Mouse (Mus musculus) midbrain, embryonic 16.5 days (tissue): ENCODE results near the gene Ybx2. TPM values are rescaled to one million over a fixed set of nuclear protein-coding genes. Genes with fewer than 3 reads are reported as not detected.

Experiments
- ATAC-seq: fragments of 200-750 bp; cut with Nextera tagmentation; 2 replicates; pipeline ENCODE4 v1.8.0; 2017; ENCODE audit warnings: moderate TSS enrichment
- H3K27ac ChIP-seq: fragments of 300-500 bp; sonication (generic); 2 replicates; pipeline ENCODE4 v1.5.1; 2014; ENCODE audit warnings: mild to moderate bottlenecking, low read length, mixed read lengths
- H3K27me3 ChIP-seq: fragments of 300-500 bp; sonication (generic); 2 replicates; pipeline ENCODE4 v1.6.1; 2014; ENCODE audit warnings: low read depth, low read length, mixed read lengths; ENCODE audit not compliant: control insufficient read depth, insufficient read depth
- H3K36me3 ChIP-seq: fragments of 300-500 bp; sonication (generic); 2 replicates; pipeline ENCODE4 v1.6.1; 2014; ENCODE audit warnings: mild to moderate bottlenecking, low read length, moderate library complexity, mixed read lengths; ENCODE audit not compliant: control insufficient read depth, insufficient read depth
- H3K4me1 ChIP-seq: fragments of 300-500 bp; sonication (generic); 2 replicates; pipeline ENCODE4 v1.6.1; 2014; ENCODE audit warnings: mild to moderate bottlenecking, low read length, mixed read lengths; ENCODE audit not compliant: control insufficient read depth, insufficient read depth
- H3K4me2 ChIP-seq: fragments of 300-500 bp; sonication (generic); 2 replicates; pipeline ENCODE4 v1.6.1; 2014; ENCODE audit warnings: mild to moderate bottlenecking, low read length, mixed read lengths
- H3K4me3 ChIP-seq: fragments of 300-500 bp; sonication (generic); 2 replicates; pipeline ENCODE4 v1.5.1; 2014; ENCODE audit warnings: low read depth, mild to moderate bottlenecking, low read length, moderate library complexity, mixed read lengths
- H3K9ac ChIP-seq: fragments of 300-500 bp; sonication (generic); 2 replicates; pipeline ENCODE4 v1.6.1; 2014; ENCODE audit warnings: low read depth, low read length, mixed read lengths
- H3K9me3 ChIP-seq: fragments of 300-500 bp; sonication (generic); replicated peaks from 2 replicates; pipeline ENCODE4 v1.6.1; 2014; ENCODE audit warnings: mild to moderate bottlenecking, low read length, mixed read lengths; ENCODE audit not compliant: control insufficient read depth, poor library complexity, severe bottlenecking
- WGBS: fragments of 180-500 bp; shearing (Covaris S2); extraction: QIAGEN DNeasy Blood & Tissue Kit; methylation state at CpG from one replicate; pipeline ENCODE4 v1.1.7; 2014; 5-methylcytosine and 5-hydroxymethylcytosine counted together
- polyA plus RNA-seq: library from polyadenylated mRNA; unstranded; fragments of >200 nt; fragmentation: Nextera tagmentation; extraction: Ambion mirVana; gene quantifications from 2 replicates; pipeline ENCODE4 v1.2.1, GENCODE M21; 2015

Gene Ybx2
- polyA plus RNA-seq, 1 experiment from 2014 or later: 7.2 TPM

DNA sequence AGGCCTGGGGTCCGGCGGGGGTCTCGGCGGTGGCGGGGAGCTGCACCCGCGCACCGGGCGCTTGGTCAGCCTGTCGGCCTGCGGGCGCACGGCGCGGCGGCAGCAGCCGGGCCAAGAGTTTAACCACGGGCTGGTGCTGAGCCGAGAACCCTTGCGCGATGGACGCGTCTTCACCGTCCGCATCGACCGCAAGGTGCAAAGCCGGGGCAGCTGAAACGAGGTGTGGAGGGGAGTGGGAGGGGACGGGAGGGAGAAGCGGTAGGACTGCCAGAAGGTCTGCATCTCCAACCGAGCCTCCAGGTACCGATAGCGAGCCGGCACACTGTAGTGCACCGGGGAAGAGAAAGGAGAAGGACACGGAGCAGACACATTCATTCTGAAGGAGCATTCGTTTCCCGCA, 33.6 kb upstream of the Ybx2 start:
- H3K27me3 ChIP-seq: no peaks in the 10 kb centered on the region
- ATAC-seq: no peak
- peaks cover 22% of the 10 kb centered on the region for H3K4me1 ChIP-seq
- H3K36me3 ChIP-seq: peaks cover 19% of the 10 kb centered on the region
- peak overlapping the region; percentile 97 for H3K9ac ChIP-seq
- WGBS: under 1% methylated on average over 39 of the region's 39 CpGs
- peak overlapping the region; percentile 97 for H3K27ac ChIP-seq
- H3K4me3 ChIP-seq: peak overlapping the region; percentile 74
- H3K4me2 ChIP-seq: peak overlapping the region; percentile 84
- H3K9me3 ChIP-seq: no peaks in the 10 kb centered on the region

DNA sequence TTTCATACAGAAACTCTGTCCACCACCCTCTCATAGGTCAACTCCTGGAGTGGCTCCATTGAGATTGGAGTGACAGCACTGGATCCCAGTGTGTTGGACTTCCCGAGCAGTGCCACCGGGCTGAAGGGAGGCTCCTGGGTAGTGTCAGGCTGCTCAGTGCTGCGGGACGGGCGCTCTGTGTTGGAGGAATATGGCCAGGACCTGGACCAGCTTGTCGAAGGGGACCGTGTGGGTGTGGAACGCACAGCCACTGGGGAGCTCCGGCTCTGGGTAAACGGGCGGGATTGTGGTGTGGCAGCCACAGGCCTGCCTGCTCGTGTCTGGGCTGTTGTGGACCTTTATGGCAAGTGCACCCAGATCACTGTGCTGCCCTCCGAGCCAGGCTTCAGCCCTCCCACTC, 32.6 kb upstream of the Ybx2 start:
- Histone ChIP-seq H3K27me3 (no peaks in the 10 kb centered on the region), H3K9me3 (no peaks in the 10 kb centered on the region), H3K4me2 (peak overlapping the region; percentile 84), H3K4me1 (peaks cover 22% of the 10 kb centered on the region), H3K4me3 (0 out of 2 replicates have a peak overlapping the region, but pooled peaks have one; percentile 74), H3K36me3 (peaks cover 28% of the 10 kb centered on the region), H3K9ac (peak overlapping the region; percentile 97; the same call in 1 of the 2 replicates), H3K27ac (no peak overlapping the region)
- 91% methylated on average over 13 of the region's 13 CpGs for WGBS
- no peak for ATAC-seq

DNA sequence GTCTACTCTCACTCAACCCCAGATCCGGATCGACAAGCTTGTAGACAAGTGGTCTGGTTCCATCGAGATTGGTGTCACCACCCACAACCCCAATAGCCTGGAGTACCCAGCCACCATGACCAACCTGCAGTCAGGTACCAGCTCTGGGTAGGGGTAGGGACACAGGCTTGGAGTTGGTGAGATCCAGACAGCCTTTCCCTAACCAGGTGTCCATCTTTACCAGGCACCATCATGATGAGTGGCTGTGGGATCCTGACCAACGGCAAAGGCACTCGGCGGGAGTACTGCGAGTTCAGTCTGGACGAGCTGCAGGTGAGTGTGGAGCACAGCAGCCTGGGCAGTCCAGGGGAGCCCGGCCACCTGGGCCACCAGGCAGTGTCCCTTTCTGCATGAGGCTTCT, 31.3 kb upstream of the Ybx2 start:
- H3K36me3 ChIP-seq: peaks cover 37% of the 10 kb centered on the region

DNA sequence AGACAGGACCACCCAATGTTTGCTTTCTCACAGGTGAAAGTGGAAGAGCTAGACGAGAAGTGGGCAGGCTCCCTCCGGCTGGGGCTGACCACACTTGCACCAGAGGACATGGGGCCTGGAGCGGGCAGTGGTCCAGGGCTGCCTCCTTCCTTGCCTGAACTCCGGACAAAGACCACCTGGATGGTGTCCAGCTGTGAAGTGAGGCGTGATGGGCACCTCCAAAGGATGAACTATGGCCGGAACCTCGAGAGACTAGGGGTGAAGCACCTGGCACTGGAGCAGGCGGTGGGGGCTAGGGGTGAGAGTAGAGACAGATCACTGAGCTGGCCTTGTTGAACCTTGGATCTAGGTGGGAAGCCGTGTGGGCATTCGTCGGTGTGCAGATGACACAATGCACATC, 27.0 kb upstream of the Ybx2 start:
- no peak overlapping the region for H3K4me3 ChIP-seq
- H3K27me3 ChIP-seq: no peaks in the 10 kb centered on the region
- no peak overlapping the region for H3K4me2 ChIP-seq
- H3K36me3 ChIP-seq: peaks cover 58% of the 10 kb centered on the region
- H3K27ac ChIP-seq: no peak overlapping the region
- no peak overlapping the region for H3K9ac ChIP-seq
- H3K4me1 ChIP-seq: peaks cover 6% of the 10 kb centered on the region
- H3K9me3 ChIP-seq: no peaks in the 10 kb centered on the region
- ATAC-seq: no peak
- 92% methylated on average over 11 of the region's 11 CpGs for WGBS

More for the DNA sequence above, 31.3 kb upstream of the Ybx2 start:
- Histone ChIP-seq H3K4me2 (no peak overlapping the region), H3K9ac (no peak overlapping the region), H3K9me3 (no peaks in the 10 kb centered on the region), H3K4me1 (peaks cover 18% of the 10 kb centered on the region), H3K4me3 (no peak overlapping the region), H3K27ac (no peak overlapping the region), H3K27me3 (no peaks in the 10 kb centered on the region)
- WGBS: 97% methylated on average over 9 of the region's 9 CpGs
- ATAC-seq: no peak

DNA sequence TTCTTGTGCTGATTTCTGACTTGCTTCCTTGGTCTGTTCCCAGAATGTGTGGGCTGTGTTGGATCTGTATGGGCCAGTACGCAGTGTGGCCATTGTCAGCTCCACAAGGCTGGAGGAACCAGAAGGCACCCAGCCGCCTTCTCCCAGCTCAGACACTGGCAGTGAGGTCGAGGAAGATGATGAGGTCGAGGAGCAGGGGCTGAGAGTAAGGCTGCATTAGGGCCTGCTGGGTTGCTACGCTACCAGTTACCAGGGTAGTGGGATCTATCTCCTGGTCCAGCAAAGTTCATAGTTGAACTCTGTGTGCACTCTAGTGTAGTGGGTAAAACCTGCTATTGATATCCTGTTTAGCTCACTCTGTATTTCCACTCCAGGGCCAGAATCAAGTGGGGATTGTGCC, 26.4 kb upstream of the Ybx2 start:
- Histone ChIP-seq H3K9me3 (no peaks in the 10 kb centered on the region), H3K9ac (no peak overlapping the region), H3K4me2 (no peak overlapping the region), H3K27ac (no peak overlapping the region), H3K4me1 (peaks cover 7% of the 10 kb centered on the region), H3K27me3 (no peaks in the 10 kb centered on the region), H3K4me3 (no peak overlapping the region), H3K36me3 (peaks cover 58% of the 10 kb centered on the region)
- WGBS: 85% methylated on average over 5 of the region's 5 CpGs
- ATAC-seq: no peak

DNA sequence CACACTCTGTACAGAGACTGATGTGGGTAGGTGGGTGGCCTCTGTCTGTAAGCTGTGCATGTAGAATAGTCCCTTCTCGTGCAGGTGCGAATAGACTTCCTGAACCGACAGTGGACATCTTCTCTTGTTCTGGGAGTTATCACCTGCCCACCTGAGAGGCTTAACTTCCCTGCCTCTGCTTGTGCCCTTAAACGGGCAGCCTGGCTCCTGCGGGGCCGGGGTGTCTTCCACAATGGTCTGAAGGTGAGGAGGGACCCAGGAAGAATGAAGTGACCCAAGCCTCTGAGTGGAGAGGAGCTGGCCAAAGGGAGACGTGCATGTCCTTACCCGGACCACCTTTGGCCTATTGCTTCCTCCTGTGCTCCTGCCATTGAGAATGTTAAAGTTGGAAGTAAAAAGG, 25.4 kb upstream of the Ybx2 start:
- WGBS: 94% methylated on average over 8 of the region's 8 CpGs
- Histone ChIP-seq H3K36me3 (peaks cover 53% of the 10 kb centered on the region), H3K27me3 (no peaks in the 10 kb centered on the region), H3K4me2 (no peak overlapping the region), H3K9ac (no peak overlapping the region), H3K4me1 (peaks cover 16% of the 10 kb centered on the region), H3K27ac (no peak overlapping the region), H3K4me3 (no peak overlapping the region), H3K9me3 (no peaks in the 10 kb centered on the region)
- no peak for ATAC-seq

DNA sequence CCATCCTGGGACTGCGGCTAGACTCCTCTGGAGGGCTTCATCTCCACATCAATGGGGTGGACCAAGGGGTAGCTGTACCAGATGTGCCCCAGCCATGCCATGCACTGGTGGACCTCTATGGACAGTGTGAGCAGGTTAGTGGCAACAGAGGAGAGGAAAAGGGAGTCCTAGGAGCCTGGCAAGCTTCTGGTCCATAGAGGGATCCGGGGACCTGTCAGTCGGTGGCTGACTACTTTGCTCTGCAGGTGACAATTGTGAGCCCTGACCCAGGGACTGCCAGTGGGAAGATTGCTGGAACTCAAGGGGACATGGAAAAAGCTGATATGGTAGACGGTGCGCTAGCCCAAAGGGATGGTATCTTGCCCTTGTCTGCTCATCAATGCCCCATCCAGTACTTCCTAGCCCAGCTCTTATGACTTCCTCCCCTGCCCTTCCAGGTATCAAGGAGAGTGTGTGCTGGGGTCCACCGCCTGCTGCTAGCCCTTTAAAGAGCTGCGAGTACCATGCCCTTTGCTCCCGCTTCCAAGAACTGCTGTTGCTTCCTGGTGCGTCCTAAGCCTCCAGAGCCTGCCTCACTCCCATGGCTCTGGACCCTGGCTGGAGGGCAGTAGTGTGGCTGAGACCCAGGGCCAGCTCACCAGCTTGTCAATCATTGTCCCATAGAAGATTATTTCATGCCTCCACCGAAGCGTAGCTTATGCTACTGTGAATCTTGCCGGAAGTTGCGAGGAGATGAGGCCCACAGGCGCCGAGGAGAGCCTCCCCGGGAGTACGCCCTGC, 24.6 kb upstream of the Ybx2 start:
- ATAC-seq: no peak

DNA sequence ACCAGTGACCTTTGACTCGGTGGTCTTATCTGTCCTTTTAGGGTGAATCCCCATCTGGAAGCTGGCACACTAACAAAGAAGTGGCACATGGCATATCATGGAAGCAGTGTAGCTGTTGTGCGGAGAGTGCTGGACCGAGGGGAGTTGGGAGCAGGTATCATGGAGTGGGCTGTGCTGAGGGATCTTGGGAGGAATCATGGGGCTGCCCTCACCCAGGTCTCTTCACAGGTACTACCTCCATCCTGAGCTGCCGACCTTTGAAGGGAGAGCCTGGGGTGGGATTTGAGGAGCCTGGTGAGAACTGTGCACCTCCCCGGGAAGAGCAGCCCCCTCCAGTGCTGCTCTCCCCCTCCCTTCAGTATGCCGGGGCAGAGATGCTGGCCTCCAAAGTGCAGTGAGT, 23.9 kb upstream of the Ybx2 start:
- Histone ChIP-seq H3K9me3 (no peaks in the 10 kb centered on the region), H3K36me3 (peaks cover 47% of the 10 kb centered on the region), H3K27me3 (no peaks in the 10 kb centered on the region), H3K4me1 (peaks cover 24% of the 10 kb centered on the region), H3K4me3 (no peak overlapping the region), H3K9ac (no peak overlapping the region), H3K4me2 (no peak overlapping the region), H3K27ac (no peak overlapping the region)
- ATAC-seq: no peak
- WGBS: 87% methylated on average over 6 of the region's 6 CpGs

More for the DNA sequence above, 24.6 kb upstream of the Ybx2 start:
- WGBS: 94% methylated on average over 17 of the region's 17 CpGs
- Histone ChIP-seq H3K36me3 (peaks cover 52% of the 10 kb centered on the region), H3K27ac (no peak overlapping the region), H3K4me1 (peaks cover 23% of the 10 kb centered on the region), H3K4me3 (no peak overlapping the region), H3K9me3 (no peaks in the 10 kb centered on the region), H3K9ac (no peak overlapping the region), H3K27me3 (no peaks in the 10 kb centered on the region), H3K4me2 (no peak overlapping the region)

DNA sequence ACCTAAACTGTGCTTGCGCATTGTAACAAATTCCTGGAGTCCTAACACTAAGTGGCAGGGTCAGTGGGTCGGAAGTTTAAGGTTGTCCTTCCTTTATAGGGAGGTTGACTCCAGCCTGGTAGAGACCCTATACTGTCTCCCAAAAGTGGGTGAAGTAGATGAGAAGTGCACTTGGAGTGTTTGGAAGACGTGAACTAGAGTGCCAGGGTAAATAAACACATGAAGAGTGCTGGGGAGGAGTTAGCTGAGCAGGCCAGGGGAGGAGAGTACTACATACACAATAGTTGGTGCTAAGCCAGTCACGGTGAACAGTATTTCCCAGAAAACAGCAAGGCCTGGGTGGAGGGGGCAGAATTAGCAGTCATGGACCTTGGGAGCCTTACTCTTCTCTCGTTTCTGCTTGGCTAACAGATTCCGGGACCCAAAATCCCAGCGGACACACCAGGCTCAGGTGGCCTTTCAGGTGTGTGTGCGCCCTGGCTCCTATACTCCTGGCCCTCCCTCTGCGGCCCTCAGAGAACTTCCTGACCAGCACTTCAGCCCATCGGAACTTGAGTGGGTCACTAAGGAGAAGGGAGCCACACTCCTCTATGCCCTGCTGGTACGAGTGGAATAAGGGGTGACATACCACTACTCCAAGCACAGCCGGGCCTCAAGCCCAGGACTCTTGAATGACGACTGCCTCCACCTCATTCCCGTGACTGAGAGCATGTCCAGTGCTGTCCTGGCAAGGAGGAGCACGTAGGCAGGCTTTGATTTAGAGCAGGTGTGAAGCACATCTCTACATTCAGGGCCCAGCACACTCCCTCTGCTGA, 22.7 kb upstream of the Ybx2 start:
- H3K27me3 ChIP-seq: no peaks in the 10 kb centered on the region
- peaks cover 46% of the 10 kb centered on the region for H3K36me3 ChIP-seq
- H3K9me3 ChIP-seq: no peaks in the 10 kb centered on the region
- H3K4me2 ChIP-seq: peak overlapping the region; percentile 68
- 0 out of 2 replicates have a peak overlapping the region, but pooled peaks have one; percentile 43 for H3K9ac ChIP-seq
- peak; percentile 32; the same call in 1 of the 2 replicates for ATAC-seq
- WGBS: 78% methylated on average over 15 of the region's 15 CpGs
- peaks cover 24% of the 10 kb centered on the region for H3K4me1 ChIP-seq
- H3K4me3 ChIP-seq: peak overlapping the region; percentile 80; the same call in 1 of the 2 replicates
- H3K27ac ChIP-seq: no peak overlapping the region; the same call in 1 of the 2 replicates
